Mouse (Mus musculus) stomach, postnatal 0 days (tissue): Measurements from ENCODE around the gene Dner. TPM values are rescaled to one million over a fixed set of nuclear protein-coding genes. Genes with fewer than 3 reads are reported as not detected.

Experiments used
- ATAC-seq: fragments of 200-750 bp; cut with Nextera tagmentation; 2 replicates; pipeline ENCODE4 v1.8.0; 2017; ENCODE audit not compliant: low FRiP score, low TSS enrichment
- DNase-seq: peaks from one replicate; pipeline ENCODE4 v3.0.0-alpha.2; 2016; ENCODE audit warnings: low spot score
- H3K27ac ChIP-seq: fragments of 300-500 bp; sonication (generic); replicated peaks from 2 replicates; pipeline ENCODE4 v1.5.1; 2014; ENCODE audit warnings: mild to moderate bottlenecking, control low read depth
- H3K27me3 ChIP-seq: fragments of 300-500 bp; sonication (generic); 2 replicates; pipeline ENCODE4 v1.6.1; 2014; ENCODE audit warnings: low read length; ENCODE audit not compliant: control insufficient read depth, insufficient read depth
- H3K36me3 ChIP-seq: fragments of 300-500 bp; sonication (generic); 2 replicates; pipeline ENCODE4 v1.6.1; 2014; ENCODE audit warnings: low read length, mixed read lengths; ENCODE audit not compliant: control insufficient read depth, insufficient read depth
- H3K4me1 ChIP-seq: fragments of 300-500 bp; sonication (generic); replicated peaks from 2 replicates; pipeline ENCODE4 v1.6.1; 2014; ENCODE audit warnings: antibody characterized with exemption; ENCODE audit not compliant: control insufficient read depth, insufficient read depth
- H3K4me2 ChIP-seq: fragments of 300-500 bp; sonication (generic); replicated peaks from 2 replicates; pipeline ENCODE4 v1.6.1; 2014; ENCODE audit warnings: low read depth, mild to moderate bottlenecking, control low read depth, moderate library complexity
- H3K4me3 ChIP-seq: fragments of 300-500 bp; sonication (generic); 2 replicates; pipeline ENCODE4 v1.5.1; 2014; ENCODE audit warnings: low read depth, low read length, control low read depth
- H3K9ac ChIP-seq: fragments of 300-500 bp; sonication (generic); 2 replicates; pipeline ENCODE4 v1.6.1; 2014; ENCODE audit warnings: mild to moderate bottlenecking, low read length, control low read depth, mixed read lengths
- H3K9me3 ChIP-seq: fragments of 300-500 bp; sonication (generic); 2 replicates; pipeline ENCODE4 v1.6.1; 2016; ENCODE audit warnings: low read length; ENCODE audit not compliant: control insufficient read depth
- CTCF ChIP-seq: IDR thresholded peaks from 2 replicates; pipeline ENCODE4 v1.5.1; 2016; ENCODE audit warnings: antibody characterized with exemption, low read depth, mild to moderate bottlenecking, moderate library complexity
- EP300 ChIP-seq: optimal IDR thresholded peaks from 2 replicates; pipeline ENCODE3; 2016; ENCODE audit warnings: antibody characterized with exemption
- WGBS: fragments of 180-500 bp; shearing (Covaris S2); extraction: QIAGEN DNeasy Blood & Tissue Kit; methylation state at CpG from one replicate; pipeline ENCODE4 v1.1.7; 2014; 5-methylcytosine and 5-hydroxymethylcytosine counted together
- polyA plus RNA-seq: library from polyadenylated mRNA; unstranded; fragments of >200 nt; fragmentation: Nextera tagmentation; extraction: Ambion mirVana; gene quantifications from 2 replicates; pipeline ENCODE4 v1.2.1, GENCODE M21; 2015

The Dner gene
- polyA plus RNA-seq, 1 experiment from 2014 or later = 2.9 TPM

DNA sequence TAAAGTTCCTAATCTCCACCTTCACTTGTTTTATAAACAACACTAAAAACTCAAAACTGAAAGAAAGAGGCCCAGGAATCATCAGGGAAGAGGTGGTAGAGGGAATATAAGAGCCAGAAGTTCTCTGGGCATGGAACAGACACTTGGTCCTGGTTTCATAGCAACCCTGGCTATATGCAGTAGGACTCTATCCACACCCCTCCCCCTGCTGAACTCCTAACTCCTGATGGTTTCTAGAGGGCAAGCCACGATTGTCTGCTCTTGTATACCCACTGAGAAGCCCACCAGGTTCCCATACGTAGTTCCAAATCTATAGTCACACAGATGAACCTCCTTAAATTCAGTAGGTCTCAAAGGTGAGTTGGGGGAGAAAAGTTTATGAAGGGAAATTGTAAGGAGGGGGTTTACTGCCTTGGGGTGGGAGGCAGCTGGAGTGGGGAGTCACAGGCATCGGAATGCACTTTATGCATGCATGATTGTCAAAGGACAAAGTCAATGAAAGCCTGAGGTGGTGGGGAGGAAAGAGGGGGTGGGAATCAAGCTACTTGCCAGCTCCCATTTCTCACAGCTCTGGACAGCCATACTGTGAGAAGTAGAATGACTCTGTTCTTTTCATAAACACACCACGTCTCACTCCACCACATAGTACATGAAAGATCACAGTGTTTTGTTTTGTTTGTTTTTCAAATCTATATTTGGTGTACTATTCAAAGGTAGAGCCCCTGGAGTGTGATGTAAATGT lies 31.5 kb downstream of the Dner start:
- H3K27me3 ChIP-seq = no peaks in the 10 kb centered on the region
- no peaks in the 10 kb centered on the region for H3K36me3 ChIP-seq
- no peak overlapping the region for H3K4me3 ChIP-seq
- ATAC-seq (no peak), DNase-seq (no peak)
- no peak overlapping the region for H3K4me2 ChIP-seq
- no peak overlapping the region for H3K9ac ChIP-seq
- H3K4me1 ChIP-seq = no peaks in the 10 kb centered on the region
- WGBS = 54% methylated on average over 4 of the region's 4 CpGs
- TF ChIP-seq CTCF = no peak
- no peak for TF ChIP-seq EP300
- H3K9me3 ChIP-seq = no peaks in the 10 kb centered on the region
- H3K27ac ChIP-seq = no peak overlapping the region

GRCm38 (mm10) chr1:84646781-84647180 lies 49.2 kb downstream of the Dner start:
- H3K27ac ChIP-seq = no peak overlapping the region
- H3K4me3 ChIP-seq = no peak overlapping the region
- no peak for DNase-seq
- TF ChIP-seq CTCF = no peak
- no peak for TF ChIP-seq EP300
- no peaks in the 10 kb centered on the region for H3K36me3 ChIP-seq
- no peaks in the 10 kb centered on the region for H3K4me1 ChIP-seq
- no peak overlapping the region for H3K4me2 ChIP-seq
- WGBS = 93% methylated on average over 2 of the region's 2 CpGs
- H3K9ac ChIP-seq = no peak overlapping the region
- H3K27me3 ChIP-seq = no peaks in the 10 kb centered on the region
- no peak for ATAC-seq
- H3K9me3 ChIP-seq = no peaks in the 10 kb centered on the region

DNA sequence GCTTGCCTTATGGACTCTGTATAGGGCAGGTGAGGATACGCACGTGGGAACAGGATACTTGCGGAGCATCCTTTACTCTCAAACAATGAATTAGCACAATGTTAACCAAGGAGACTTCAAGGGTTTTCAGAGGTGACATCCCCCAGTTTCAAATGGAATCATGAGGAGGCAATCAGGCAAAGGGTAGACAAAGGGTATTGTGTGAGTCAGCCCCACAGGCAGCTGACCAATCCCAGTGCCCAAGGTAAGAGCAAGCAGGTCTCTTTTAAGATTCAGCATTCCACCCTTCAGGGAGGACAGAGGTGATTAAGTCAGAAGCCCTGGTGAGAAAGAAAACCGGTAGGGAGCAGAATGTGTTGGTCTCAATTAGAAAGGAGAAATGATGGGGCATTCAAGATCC lies 55.6 kb downstream of the Dner start:
- Histone ChIP-seq H3K9me3 (no peaks in the 10 kb centered on the region), H3K9ac (no peak overlapping the region), H3K27me3 (no peaks in the 10 kb centered on the region), H3K4me3 (no peak overlapping the region), H3K4me2 (no peak overlapping the region), H3K4me1 (no peaks in the 10 kb centered on the region), H3K36me3 (no peaks in the 10 kb centered on the region), H3K27ac (no peak overlapping the region)
- 58% methylated on average over 4 of the region's 4 CpGs for WGBS
- TF ChIP-seq CTCF = no peak
- no peak for ATAC-seq
- no peak for DNase-seq

- TF ChIP-seq EP300 (no peak), CTCF (no peak)
- ATAC-seq (no peak), DNase-seq (no peak)
- Histone ChIP-seq H3K4me2 (no peak overlapping the region), H3K4me1 (no peaks in the 10 kb centered on the region), H3K27me3 (no peaks in the 10 kb centered on the region), H3K27ac (no peak overlapping the region), H3K9ac (no peak overlapping the region), H3K4me3 (no peak overlapping the region), H3K36me3 (no peaks in the 10 kb centered on the region), H3K9me3 (no peaks in the 10 kb centered on the region)
- WGBS = 36% methylated on average over 6 of the region's 6 CpGs
These were observed 59.1 kb downstream of the Dner start for GRCm38 (mm10) chr1:84636890-84637289.

- Histone ChIP-seq H3K4me2 (no peak overlapping the region), H3K4me1 (no peaks in the 10 kb centered on the region), H3K27me3 (no peaks in the 10 kb centered on the region), H3K9ac (no peak overlapping the region), H3K4me3 (no peak overlapping the region), H3K27ac (no peak overlapping the region), H3K36me3 (no peaks in the 10 kb centered on the region), H3K9me3 (no peaks in the 10 kb centered on the region)
- ATAC-seq (no peak), DNase-seq (no peak)
- WGBS = 72% methylated on average over 6 of the region's 6 CpGs
- TF ChIP-seq EP300 (no peak), CTCF (no peak)
These were observed 67.8 kb downstream of the Dner start for GRCm38 (mm10) chr1:84628244-84628643.

- no peak overlapping the region for H3K4me2 ChIP-seq
- no peak overlapping the region for H3K4me3 ChIP-seq
- DNase-seq (no peak), ATAC-seq (no peak)
- H3K4me1 ChIP-seq = no peaks in the 10 kb centered on the region
- no peak overlapping the region for H3K9ac ChIP-seq
- WGBS = 28% methylated on average over 12 of the region's 12 CpGs
- H3K27ac ChIP-seq = no peak overlapping the region
- no peaks in the 10 kb centered on the region for H3K9me3 ChIP-seq
- TF ChIP-seq CTCF (peak; percentile 36), EP300 (no peak)
- no peaks in the 10 kb centered on the region for H3K27me3 ChIP-seq
- H3K36me3 ChIP-seq = no peaks in the 10 kb centered on the region
These were observed 73.0 kb downstream of the Dner start for GRCm38 (mm10) chr1:84622978-84623554.
